In genomic region chr1:119570134-119570533, GRCm38 (mm10) we compare ENCODE assay signal across 24 mouse cellular contexts. TPM values are rescaled to one million over a fixed set of nuclear protein-coding genes. Genes with fewer than 3 reads are reported as not detected.
A peak's percentile ranks its signal among the peaks of the same experiment; 100 is the strongest.
DNase-seq lines count a peak whose midpoint lies in the region; ATAC-seq and TF ChIP-seq lines count a peak whose summit lies in the region.
"Had no signal": no experiment of that assay in that cellular context is flagged by ENCODE, and none has a peak within 500 bp of the region (broad histone marks: within the 10 kb centered on the region; RNA-seq: fewer than 3 reads in every experiment).

No protein-coding gene starts in this region.

- intact Hi-C loops in heart, postnatal 14 days (cut with DNase I): no loop called here

- no peak overlapping the region for H3K9ac ChIP-seq in MEL (ENCODE audit: control insufficient read depth, low read depth, low read length, poor library complexity, severe bottlenecking)
- H3K9ac ChIP-seq in liver, embryonic 13.5 days: no peak overlapping the region
- H3K9ac ChIP-seq in liver, embryonic 16.5 days (ENCODE audit: low read depth, low read length): no peak overlapping the region
- H3K9ac ChIP-seq: embryonic facial prominence, embryonic 12.5 days; embryonic facial prominence, embryonic 15.5 days; forebrain, postnatal 0 days; heart, embryonic 13.5 days; hindbrain, embryonic 12.5 days; hindbrain, embryonic 15.5 days had no signal

- TF ChIP-seq POLR2A in MEL (IDR thresholded peaks at IDR 0.05; ENCODE audit: control insufficient read depth in 1 of 2, insufficient read depth in 1 of 2, low read depth in 1 of 2, low read length in 2 of 2, poor library complexity in 1 of 2): no peak

- TF ChIP-seq EP300 in MEL (IDR thresholded peaks at IDR 0.05; ENCODE audit: low read depth in 1 of 2, low read length in 2 of 2): peak; percentile 50 to 66

- H3K4me3 ChIP-seq in MEL (ENCODE audit: control insufficient read depth in 1 of 2, insufficient read depth in 1 of 2, low read depth in 2 of 2, low read length in 2 of 2): no peak overlapping the region
- no peak overlapping the region for H3K4me3 ChIP-seq in liver, embryonic 13.5 days (replicated peaks)
- H3K4me3 ChIP-seq in liver, embryonic 16.5 days (ENCODE audit: low read depth, low read length): no peak overlapping the region
- H3K4me3 ChIP-seq: embryonic facial prominence, embryonic 12.5 days; embryonic facial prominence, embryonic 15.5 days; heart, adult 2 months; heart, embryonic 10.5 days; heart, embryonic 13.5 days; hindbrain, embryonic 12.5 days; hindbrain, embryonic 15.5 days had no signal

- peaks cover under 1 to 10% of the 10 kb centered on the region in 2 experiments; a peak in 3 of 4 replicates for H3K36me3 ChIP-seq in MEL (ENCODE audit: control insufficient read depth in 1 of 2, insufficient read depth in 2 of 2, low read length in 2 of 2)
- 0 out of 2 replicates have a peak, but pooled peaks cover 4% of the 10 kb centered on the region for H3K36me3 ChIP-seq in liver, embryonic 13.5 days
- H3K36me3 ChIP-seq in liver, embryonic 16.5 days (ENCODE audit: control insufficient read depth, insufficient read depth): no peaks in the 10 kb centered on the region
- H3K36me3 ChIP-seq: embryonic facial prominence, embryonic 15.5 days had no signal

- no peaks in the 10 kb centered on the region for H3K9me3 ChIP-seq in MEL (replicated peaks; ENCODE audit: insufficient read depth, low read length)
- H3K9me3 ChIP-seq in liver, embryonic 13.5 days (replicated peaks): no peaks in the 10 kb centered on the region
- H3K9me3 ChIP-seq in liver, embryonic 16.5 days (replicated peaks; ENCODE audit: control insufficient read depth, low read length): no peaks in the 10 kb centered on the region
- H3K9me3 ChIP-seq: embryonic facial prominence, embryonic 12.5 days; embryonic facial prominence, embryonic 15.5 days; heart, embryonic 10.5 days; heart, embryonic 13.5 days; hindbrain, embryonic 12.5 days; hindbrain, embryonic 15.5 days had no signal

- H3K4me2 ChIP-seq in liver, embryonic 13.5 days: peak overlapping the region; percentile 38
- H3K4me2 ChIP-seq in liver, embryonic 16.5 days (ENCODE audit: low read depth, low read length): peak overlapping the region; percentile 18; the same call in 1 of the 2 replicates
- H3K4me2 ChIP-seq: embryonic facial prominence, embryonic 12.5 days; embryonic facial prominence, embryonic 15.5 days; heart, embryonic 13.5 days; hindbrain, embryonic 12.5 days; hindbrain, embryonic 15.5 days had no signal

- H3K27me3 ChIP-seq in MEL (ENCODE audit: control insufficient read depth in 1 of 2, insufficient read depth in 2 of 2, low read length in 2 of 2): no peaks in the 10 kb centered on the region
- H3K27me3 ChIP-seq in liver, embryonic 13.5 days: no peaks in the 10 kb centered on the region
- H3K27me3 ChIP-seq in liver, embryonic 16.5 days (ENCODE audit: control insufficient read depth, insufficient read depth, low read depth, low read length): no peaks in the 10 kb centered on the region
- H3K27me3 ChIP-seq: embryonic facial prominence, embryonic 12.5 days; embryonic facial prominence, embryonic 15.5 days; heart, embryonic 13.5 days; hindbrain, embryonic 12.5 days; hindbrain, embryonic 15.5 days; Patski had no signal

- 13% methylated on average over 1 of the region's 1 CpGs for WGBS in liver, embryonic 13.5 days (ENCODE audit: insufficient replicate concordance)
- 16% methylated on average over 1 of the region's 1 CpGs for WGBS in liver, embryonic 16.5 days (ENCODE audit: insufficient replicate concordance)

- peaks cover 0 to 4% of the 10 kb centered on the region in 2 experiments for H3K4me1 ChIP-seq in MEL (ENCODE audit: control insufficient read depth in 1 of 2, insufficient read depth in 2 of 2, low read length in 2 of 2)
- H3K4me1 ChIP-seq in liver, embryonic 13.5 days (replicated peaks): peaks cover 41% of the 10 kb centered on the region
- peaks cover 5% of the 10 kb centered on the region; the same call in 1 of the 2 replicates for H3K4me1 ChIP-seq in liver, embryonic 16.5 days (ENCODE audit: control insufficient read depth, low read depth, low read length)
- H3K4me1 ChIP-seq: embryonic facial prominence, embryonic 12.5 days; embryonic facial prominence, embryonic 15.5 days; heart, embryonic 10.5 days; heart, embryonic 13.5 days; hindbrain, embryonic 12.5 days; hindbrain, embryonic 15.5 days had no signal

- no peak for TF ChIP-seq CTCF in MEL (IDR thresholded peaks at IDR 0.05 in 2 of 3, conservative IDR thresholded peaks at IDR 0.05 in 1 of 3; ENCODE audit: control insufficient read depth in 1 of 3, insufficient read depth in 1 of 3, low read depth in 2 of 3, low read length in 3 of 3, poor library complexity in 1 of 3, severe bottlenecking in 1 of 3)

- peak; percentile 58 for DNase-seq in heart, adult 11 months
- no peak for DNase-seq in heart, postnatal 14 days
- DNase-seq in MEL (ENCODE audit: low read depth, low spot score): peak; percentile 21
- DNase-seq in liver, embryonic 13.5 days: peak; percentile 24
- DNase-seq in frontal cortex, postnatal 10 days (ENCODE audit: low spot score in 2 of 2): no peak
- no peak for DNase-seq in lung, adult 18-20 months
- DNase-seq in right cerebral cortex, postnatal 10 days (ENCODE audit: low spot score in 2 of 2): no peak
- DNase-seq: adrenal gland, postnatal 10 days; adrenal gland, postnatal 36 days; cerebellum, adult 2 months; cerebellum, adult 9-11 months; cerebellum, postnatal 25 days; forebrain, postnatal 0 days; gastrocnemius, postnatal 25 days; heart, adult 2 months had no signal

- no peak for TF ChIP-seq RAD21 in MEL (IDR thresholded peaks at IDR 0.05; ENCODE audit: low read depth, low read length)

- no peak overlapping the region for H3K27ac ChIP-seq in MEL (ENCODE audit: control insufficient read depth, low read depth, low read length)
- peak overlapping the region; percentile 25 for H3K27ac ChIP-seq in liver, embryonic 13.5 days
- no peak overlapping the region for H3K27ac ChIP-seq in liver, embryonic 16.5 days (ENCODE audit: low read length)
- H3K27ac ChIP-seq: embryonic facial prominence, embryonic 12.5 days; embryonic facial prominence, embryonic 15.5 days; heart, adult 2 months; heart, embryonic 10.5 days; heart, embryonic 13.5 days; hindbrain, embryonic 12.5 days; hindbrain, embryonic 15.5 days had no signal

- peak; percentile 86 for ATAC-seq in liver, embryonic 13.5 days (ENCODE audit: low read depth)
- ATAC-seq in liver, embryonic 16.5 days (ENCODE audit: low read depth): peak; percentile 77
- ATAC-seq: forebrain, embryonic 14.5 days; forebrain, postnatal 0 days; Patski had no signal

- no peaks in the 10 kb centered on the region for H3K79me2 ChIP-seq in MEL (ENCODE audit: control insufficient read depth, insufficient read depth, low read length, poor library complexity)

TF ChIP-seq in MEL, 35 proteins besides CTCF, POLR2A, EP300 and RAD21:
- TF ChIP-seq GATA1 (IDR thresholded peaks at IDR 0.05; ENCODE audit: low read depth, low read length) (peak; percentile 55), TBP (IDR thresholded peaks at IDR 0.05; ENCODE audit: low read depth, low read length) (0 out of 2 replicates have a peak, but pooled peaks have one; percentile 36), TCF12 (IDR thresholded peaks at IDR 0.05; ENCODE audit: low read depth, low read length) (peak; percentile 59; the same call in 1 of the 2 replicates), E2F4 (IDR thresholded peaks at IDR 0.05; ENCODE audit: borderline replicate concordance, low read depth, low read length) (no peak)

RNA-seq across cellular contexts. Expression of gene Tmem185b, which starts 44.2 kb away (rescaled TPM):
- 10 to 100 TPM; 12.1 to 12.3 TPM for total RNA-seq in heart, postnatal 14 days (2021)
- total RNA-seq in MEL (2012; rRNA removed): 19.7 and 25.2 TPM in 2 replicates
- 10 to 100 TPM in 1 of 2 experiments, not detected in 1; 35.8 TPM for polyA plus RNA-seq in MEL (2012; ENCODE audit: insufficient read depth in 1 of 2, insufficient read length in 2 of 2, low read depth in 1 of 2, low replicate concordance in 2 of 2, missing spikeins in 1 of 2)
- 9.8 and 10.2 TPM in 2 replicates for polyA plus RNA-seq in liver, embryonic 13.5 days (2015; fragmentation: Nextera tagmentation; extraction: Ambion mirVana)
- 7.3 and 7.6 TPM in 2 replicates for polyA plus RNA-seq in liver, embryonic 16.5 days (2015; fragmentation: Nextera tagmentation; extraction: Ambion mirVana)

Comparison
In these comparisons a context has a peak if more than half of its experiments do, and no peak if none do; other contexts are left out.
1. DNase-seq: peak in heart, adult 11 months (single experiment), MEL (single experiment) and liver, embryonic 13.5 days (single experiment); none in heart, postnatal 14 days (0 of 2), frontal cortex, postnatal 10 days (0 of 2), lung, adult 18-20 months (0 of 2) and right cerebral cortex, postnatal 10 days (0 of 2).